Mouse (Mus musculus) heart, postnatal 0 days (tissue): Measurements from ENCODE around the gene Mc1r. TPM values are rescaled to one million over a fixed set of nuclear protein-coding genes. Genes with fewer than 3 reads are reported as not detected.

Experiments
- ATAC-seq: fragments of 200-750 bp; cut with Nextera tagmentation; 2 replicates; pipeline ENCODE4 v1.8.0; 2017; ENCODE audit warnings: low read depth, moderate number of reproducible peaks, moderate library complexity; ENCODE audit not compliant: insufficient read depth
- DNase-seq: peaks from one replicate; pipeline ENCODE4 v3.0.0-alpha.2; 2016; ENCODE audit warnings: low spot score
- H3K27ac ChIP-seq: fragments of 300-500 bp; sonication (generic); 2 replicates; pipeline ENCODE4 v1.5.1; 2014; ENCODE audit warnings: low read depth, mild to moderate bottlenecking
- H3K27me3 ChIP-seq: fragments of 300-500 bp; sonication (generic); 2 replicates; pipeline ENCODE4 v1.6.1; 2014; ENCODE audit warnings: low read length, mixed read lengths; ENCODE audit not compliant: control insufficient read depth, insufficient read depth
- H3K36me3 ChIP-seq: fragments of 300-500 bp; sonication (generic); replicated peaks from 2 replicates; pipeline ENCODE4 v1.6.1; 2014; ENCODE audit warnings: low read length, mixed read lengths; ENCODE audit not compliant: control insufficient read depth, insufficient read depth
- H3K4me1 ChIP-seq: fragments of 300-500 bp; sonication (generic); 2 replicates; pipeline ENCODE4 v1.6.1; 2014; ENCODE audit warnings: antibody characterized with exemption; ENCODE audit not compliant: control insufficient read depth, insufficient read depth
- H3K4me2 ChIP-seq: fragments of 300-500 bp; sonication (generic); 2 replicates; pipeline ENCODE4 v1.6.1; 2014; ENCODE audit warnings: low read depth, mild to moderate bottlenecking, low read length, moderate library complexity
- H3K4me3 ChIP-seq: fragments of 300-500 bp; sonication (generic); 2 replicates; pipeline ENCODE4 v1.5.1; 2014; ENCODE audit warnings: low read depth, low read length
- H3K9ac ChIP-seq: fragments of 300-500 bp; sonication (generic); replicated peaks from 2 replicates; pipeline ENCODE4 v1.6.1; 2014; ENCODE audit warnings: low read depth, low read length, mixed read lengths
- H3K9me3 ChIP-seq: fragments of 300-500 bp; sonication (generic); replicated peaks from 2 replicates; pipeline ENCODE4 v1.6.1; 2016; ENCODE audit warnings: low read length; ENCODE audit not compliant: control insufficient read depth
- CTCF ChIP-seq: IDR thresholded peaks from 2 replicates; pipeline ENCODE4 v1.5.1; 2016; ENCODE audit warnings: antibody characterized with exemption, control low read depth, low read depth
- EP300 ChIP-seq: IDR thresholded peaks from 2 replicates; pipeline ENCODE4 v1.6.1; 2016; ENCODE audit warnings: antibody characterized with exemption, low read depth
- WGBS: fragments of 180-500 bp; shearing (Covaris S2); extraction: QIAGEN DNeasy Blood & Tissue Kit; methylation state at CpG from one replicate; pipeline ENCODE4 v1.1.7; 2014; 5-methylcytosine and 5-hydroxymethylcytosine counted together
- polyA plus RNA-seq: library from polyadenylated mRNA; unstranded; fragments of >200 nt; fragmentation: Nextera tagmentation; extraction: Ambion mirVana; gene quantifications from 2 replicates; pipeline ENCODE4 v1.2.1, GENCODE M21; 2015
- total RNA-seq: library from RNA; depleted of rRNA; stranded (reverse); fragments of >200 nt; gene quantifications from 2 replicates; pipeline ENCODE4 v1.2.3, GENCODE M21; 2014; ENCODE audit warnings: low replicate concordance

The Mc1r gene
- total and polyA plus RNA-seq, 2 experiments from 2014 or later = not detected

- no peak for ATAC-seq
- H3K36me3 ChIP-seq = peaks cover 100% of the 10 kb centered on the region
Observed at GRCm38 (mm10) chr8:123389026-123389425, 17.9 kb upstream of the Mc1r start.

GRCm38 (mm10) chr8:123398308-123398707 lies 8.6 kb upstream of the Mc1r start:
- no peak for TF ChIP-seq CTCF
- no peak for TF ChIP-seq EP300
- Histone ChIP-seq H3K27me3 (no peaks in the 10 kb centered on the region), H3K4me1 (no peaks in the 10 kb centered on the region), H3K36me3 (peaks cover 98% of the 10 kb centered on the region), H3K4me2 (no peak overlapping the region), H3K9ac (no peak overlapping the region), H3K4me3 (no peak overlapping the region), H3K9me3 (no peaks in the 10 kb centered on the region), H3K27ac (no peak overlapping the region)
- DNase-seq (no peak), ATAC-seq (no peak)
- 85% methylated on average over 13 of the region's 13 CpGs for WGBS

More at GRCm38 (mm10) chr8:123389026-123389425, 17.9 kb upstream of the Mc1r start:
- TF ChIP-seq EP300 = no peak
- TF ChIP-seq CTCF = no peak
- no peak overlapping the region for H3K27ac ChIP-seq
- no peak overlapping the region for H3K4me2 ChIP-seq
- H3K4me3 ChIP-seq = no peak overlapping the region
- no peaks in the 10 kb centered on the region for H3K4me1 ChIP-seq
- H3K9me3 ChIP-seq = no peaks in the 10 kb centered on the region
- H3K9ac ChIP-seq = no peak overlapping the region
- DNase-seq = no peak
- H3K27me3 ChIP-seq = no peaks in the 10 kb centered on the region
- 89% methylated on average over 7 of the region's 7 CpGs for whole genome bisulfite sequencing

DNA sequence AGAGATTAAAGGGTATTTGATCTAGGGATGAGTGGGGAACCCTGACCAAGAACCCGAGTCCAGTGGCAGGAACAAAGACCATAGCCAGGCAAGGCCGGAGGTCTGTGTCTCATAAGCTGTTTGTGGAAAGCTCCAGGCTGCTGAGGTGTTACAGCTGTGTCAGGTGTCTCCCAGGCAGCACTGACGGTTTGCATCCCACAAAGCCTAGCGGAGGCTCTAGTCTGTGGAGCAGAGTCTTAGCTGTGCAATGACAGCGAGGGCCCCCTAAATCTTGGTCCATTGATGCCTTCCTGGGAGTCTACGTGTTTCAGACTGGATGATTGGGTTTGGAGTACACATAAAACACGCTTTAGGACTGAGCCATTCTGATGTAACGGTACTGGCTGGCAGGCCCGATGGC lies 5.0 kb upstream of the Mc1r start:
- no peaks in the 10 kb centered on the region for H3K27me3 ChIP-seq
- DNase-seq = no peak
- H3K36me3 ChIP-seq = peaks cover 65% of the 10 kb centered on the region
- H3K9me3 ChIP-seq = no peaks in the 10 kb centered on the region
- H3K4me1 ChIP-seq = no peaks in the 10 kb centered on the region
- ATAC-seq = no peak
- H3K4me3 ChIP-seq = no peak overlapping the region
- TF ChIP-seq CTCF = no peak
- no peak for TF ChIP-seq EP300
- WGBS = 84% methylated on average over 9 of the region's 9 CpGs
- no peak overlapping the region for H3K4me2 ChIP-seq
- H3K9ac ChIP-seq = no peak overlapping the region
- peak overlapping the region; percentile 33; the same call in 1 of the 2 replicates for H3K27ac ChIP-seq

DNA sequence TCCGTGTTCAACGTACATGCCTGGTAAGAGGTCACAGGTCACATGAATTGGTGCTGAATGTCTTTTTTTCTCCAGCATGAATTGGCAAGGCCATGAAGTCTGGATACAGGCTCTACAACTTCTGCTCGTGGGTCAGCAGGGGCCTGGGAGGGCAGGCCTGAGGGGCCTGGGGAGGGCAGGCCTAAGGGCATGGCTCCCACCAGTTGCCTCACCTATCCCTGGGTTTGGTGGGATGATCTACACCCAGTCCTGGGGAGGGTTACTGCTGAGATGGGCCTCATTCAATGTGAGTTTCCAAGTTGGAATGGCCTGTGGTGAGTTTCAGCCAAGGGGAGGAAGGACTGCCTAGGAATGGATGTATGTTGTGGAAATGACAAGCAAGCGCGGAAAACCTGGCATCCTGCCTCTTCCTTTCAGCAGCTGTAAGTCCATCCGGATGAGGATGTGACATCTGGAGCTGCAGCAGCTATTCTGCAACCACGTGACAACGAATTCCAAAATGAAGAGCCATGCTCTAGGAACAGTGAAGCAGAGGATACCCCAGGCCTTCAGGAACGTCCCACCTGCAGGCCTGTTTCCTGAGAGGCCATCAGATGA lies 4.1 kb upstream of the Mc1r start:
- Histone ChIP-seq H3K4me1 (no peaks in the 10 kb centered on the region), H3K9me3 (no peaks in the 10 kb centered on the region), H3K9ac (no peak overlapping the region), H3K4me3 (no peak overlapping the region), H3K36me3 (peaks cover 56% of the 10 kb centered on the region), H3K27me3 (no peaks in the 10 kb centered on the region), H3K4me2 (no peak overlapping the region), H3K27ac (peak overlapping the region; percentile 33; the same call in 1 of the 2 replicates)
- 67% methylated on average over 9 of the region's 9 CpGs for WGBS
- TF ChIP-seq CTCF (no peak), EP300 (no peak)
- no peak; the same call in 1 of the 2 replicates for ATAC-seq
- no peak for DNase-seq

DNA sequence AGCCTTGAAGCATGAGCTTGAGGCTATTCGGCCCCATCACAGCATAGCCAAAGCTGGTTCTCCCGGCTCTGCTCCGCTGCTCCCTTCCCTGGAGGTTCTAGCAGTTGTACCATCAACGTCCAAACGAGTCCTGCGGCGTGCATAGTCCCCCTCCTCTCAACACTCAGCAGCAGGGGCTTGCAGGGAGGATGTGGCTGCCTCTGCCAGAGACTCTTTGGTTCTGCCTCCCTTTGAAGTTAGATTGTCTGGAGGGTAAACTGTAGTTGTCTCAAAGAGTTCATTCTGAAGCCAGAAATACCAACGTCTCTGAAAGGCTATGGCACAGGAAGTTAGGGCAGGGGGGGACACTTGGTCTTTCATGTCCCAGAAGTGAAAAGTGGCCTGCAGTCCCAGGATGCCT lies 2.4 kb upstream of the Mc1r start:
- H3K36me3 ChIP-seq = peaks cover 39% of the 10 kb centered on the region
- TF ChIP-seq EP300 (no peak), CTCF (no peak)
- no peak for DNase-seq
- H3K9ac ChIP-seq = no peak overlapping the region
- no peak overlapping the region; the same call in 1 of the 2 replicates for H3K27ac ChIP-seq
- peaks cover 10% of the 10 kb centered on the region for H3K4me1 ChIP-seq
- ATAC-seq = no peak
- no peaks in the 10 kb centered on the region for H3K27me3 ChIP-seq
- 46% methylated on average over 8 of the region's 8 CpGs for WGBS
- H3K4me3 ChIP-seq = no peak overlapping the region
- H3K9me3 ChIP-seq = no peaks in the 10 kb centered on the region
- H3K4me2 ChIP-seq = no peak overlapping the region

- Histone ChIP-seq H3K36me3 (peaks cover 8% of the 10 kb centered on the region), H3K4me1 (peaks cover 20% of the 10 kb centered on the region), H3K4me2 (no peak overlapping the region), H3K27me3 (peaks cover 27% of the 10 kb centered on the region), H3K9me3 (no peaks in the 10 kb centered on the region), H3K9ac (no peak overlapping the region), H3K4me3 (no peak overlapping the region), H3K27ac (no peak overlapping the region)
- TF ChIP-seq CTCF = no peak
- TF ChIP-seq EP300 = no peak
- ATAC-seq = no peak
- DNase-seq = no peak
- WGBS = 81% methylated on average over 13 of the region's 13 CpGs
Observed at GRCm38 (mm10) chr8:123407612-123408011, 705 bp downstream of the Mc1r start.
